Mouse (Mus musculus): ENCODE measurements around the gene Cdc6.

- TF ChIP-seq GATA1 (IDR thresholded peaks at IDR 0.05; ENCODE audit: low read length) (no peak), TAL1 (IDR thresholded peaks at IDR 0.05; ENCODE audit: low read length) (no peak)
These were observed 55.0 kb downstream of the Cdc6 start for GRCm38 (mm10) chr11:98962421-98963095.

All from erythroblast, embryonic 14.5 days (primary cell).